Mouse (Mus musculus): ENCODE measurements around the gene Olfr744. TPM values are rescaled to one million over a fixed set of nuclear protein-coding genes. Genes with fewer than 3 reads are reported as not detected.
"Not testable (repeated sequence)": the region's sequence is repeated elsewhere in the genome, so short reads cannot be mapped to it uniquely, and the experiment has no call there.

Gene Olfr744
- polyA plus RNA-seq (2014; fragmentation: Nextera tagmentation; extraction: Ambion mirVana), result not detected in 2 replicates

- no peak within 1 kb of the TSS for H3K9ac ChIP-seq (ENCODE audit: low read length)
- ATAC-seq (replicated peaks; ENCODE audit: low FRiP score), result no peak
- 89% methylated on average over 2 of the region's 2 CpGs for WGBS
- no peaks in the 10 kb centered on the region for H3K4me1 ChIP-seq (replicated peaks; ENCODE audit: control insufficient read depth, insufficient read depth, low read length)
- no peaks in the 10 kb centered on the region for H3K27me3 ChIP-seq (ENCODE audit: control insufficient read depth, insufficient read depth, low read length)
- H3K9me3 ChIP-seq (ENCODE audit: control insufficient read depth, low read length), result no peaks in the 10 kb centered on the region
- no peak within 1 kb of the TSS for H3K4me3 ChIP-seq (ENCODE audit: low read depth, low read length)
- no peak for DNase-seq (ENCODE audit: low spot score)
- no peaks in the 10 kb centered on the region for H3K36me3 ChIP-seq (ENCODE audit: control insufficient read depth, insufficient read depth, low read length)
- H3K4me2 ChIP-seq (ENCODE audit: low read depth, low read length, severe bottlenecking), result no peak within 1 kb of the TSS
- no peak within 1 kb of the TSS for H3K27ac ChIP-seq (ENCODE audit: low read depth, low read length)
These were observed at the start of gene Olfr744 for GRCm38 (mm10) chr14:50614579-50614978. Olfr744 (plus strand) TSS chr14:50614879.

- not testable (repeated sequence) for DNase-seq (ENCODE audit: low spot score); H3K4me1 ChIP-seq (replicated peaks; ENCODE audit: control insufficient read depth, insufficient read depth, low read length); H3K4me3 ChIP-seq (ENCODE audit: low read depth, low read length); H3K4me2 ChIP-seq (ENCODE audit: low read depth, low read length, severe bottlenecking); ATAC-seq (replicated peaks; ENCODE audit: low FRiP score); H3K9ac ChIP-seq (ENCODE audit: low read length); H3K9me3 ChIP-seq (ENCODE audit: control insufficient read depth, low read length); H3K27me3 ChIP-seq (ENCODE audit: control insufficient read depth, insufficient read depth, low read length); H3K27ac ChIP-seq (ENCODE audit: low read depth, low read length); H3K36me3 ChIP-seq (ENCODE audit: control insufficient read depth, insufficient read depth, low read length)
- 58% methylated on average over 1 of the region's 1 CpGs for WGBS
These were observed 41.6 kb upstream of the Olfr744 start for GRCm38 (mm10) chr14:50573056-50573455.

DNA sequence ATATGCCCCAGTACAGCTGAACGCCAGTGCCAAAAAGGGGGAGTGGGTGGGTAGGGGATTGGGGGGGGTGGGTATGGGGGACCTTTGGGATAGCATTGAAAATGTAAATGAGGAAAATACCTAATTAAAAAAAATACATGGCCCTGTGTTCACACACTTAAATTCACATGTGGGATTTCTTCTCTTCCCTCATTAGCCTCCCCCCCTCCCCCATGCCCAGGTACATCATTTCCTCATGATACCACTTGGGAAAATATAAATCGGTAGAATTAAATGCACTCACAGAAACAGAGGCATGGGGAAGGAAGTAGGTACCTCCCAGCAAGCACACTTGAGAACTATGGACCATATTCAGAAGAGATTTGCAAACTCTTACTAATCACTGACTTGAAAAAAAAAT is 24.4 kb downstream of the Olfr744 start, which contains the start of gene Olfr745:
Gene Olfr745, plus strand, starts transcription at position 301 of the 400 bp plus-strand sequence.
- no peak within 1 kb of the TSS for H3K4me2 ChIP-seq (ENCODE audit: low read depth, low read length, severe bottlenecking)
- no peaks in the 10 kb centered on the region for H3K36me3 ChIP-seq (ENCODE audit: control insufficient read depth, insufficient read depth, low read length)
- H3K27ac ChIP-seq (ENCODE audit: low read depth, low read length), result no peak within 1 kb of the TSS
- H3K27me3 ChIP-seq (ENCODE audit: control insufficient read depth, insufficient read depth, low read length), result no peaks in the 10 kb centered on the region
- 84% methylated on average over 2 of the region's 2 CpGs for WGBS
- ATAC-seq (replicated peaks; ENCODE audit: low FRiP score) (no peak), DNase-seq (ENCODE audit: low spot score) (no peak)
- H3K4me1 ChIP-seq (replicated peaks; ENCODE audit: control insufficient read depth, insufficient read depth, low read length), result no peaks in the 10 kb centered on the region
- H3K9ac ChIP-seq (ENCODE audit: low read length), result no peak within 1 kb of the TSS
- H3K9me3 ChIP-seq (ENCODE audit: control insufficient read depth, low read length), result no peaks in the 10 kb centered on the region
- no peak within 1 kb of the TSS for H3K4me3 ChIP-seq (ENCODE audit: low read depth, low read length)

- DNase-seq (ENCODE audit: low spot score) (no peak), ATAC-seq (replicated peaks; ENCODE audit: low FRiP score) (no peak)
- no peak within 1 kb of the TSS for H3K4me2 ChIP-seq (ENCODE audit: low read depth, low read length, severe bottlenecking)
- H3K36me3 ChIP-seq (ENCODE audit: control insufficient read depth, insufficient read depth, low read length), result no peaks in the 10 kb centered on the region
- no peaks in the 10 kb centered on the region for H3K4me1 ChIP-seq (replicated peaks; ENCODE audit: control insufficient read depth, insufficient read depth, low read length)
- no peak within 1 kb of the TSS for H3K4me3 ChIP-seq (ENCODE audit: low read depth, low read length)
- H3K27ac ChIP-seq (ENCODE audit: low read depth, low read length), result no peak within 1 kb of the TSS
- no peaks in the 10 kb centered on the region for H3K27me3 ChIP-seq (ENCODE audit: control insufficient read depth, insufficient read depth, low read length)
- H3K9me3 ChIP-seq (ENCODE audit: control insufficient read depth, low read length), result no peaks in the 10 kb centered on the region
- H3K9ac ChIP-seq (ENCODE audit: low read length), result no peak within 1 kb of the TSS
These were observed 32.1 kb downstream of the Olfr744 start, which contains the start of gene Olfr746 for GRCm38 (mm10) chr14:50646783-50647182. Olfr746 (plus strand) TSS chr14:50647083.

Other genes with a start within 250 kb of the Olfr744 start
- gene Olfr736, start 233.7 kb upstream of the Olfr744 start, polyA plus RNA-seq (2014; fragmentation: Nextera tagmentation; extraction: Ambion mirVana), result not detected in 2 replicates
- gene Olfr738, start 207.3 kb upstream of the Olfr744 start, polyA plus RNA-seq (2014; fragmentation: Nextera tagmentation; extraction: Ambion mirVana), result not detected in 2 replicates
- gene Olfr739, start 196.3 kb upstream of the Olfr744 start, polyA plus RNA-seq (2014; fragmentation: Nextera tagmentation; extraction: Ambion mirVana), result not detected in 2 replicates
- gene Olfr740, start 169.3 kb upstream of the Olfr744 start, polyA plus RNA-seq (2014; fragmentation: Nextera tagmentation; extraction: Ambion mirVana), result not detected in 2 replicates
- gene Olfr741, start 142.1 kb upstream of the Olfr744 start, polyA plus RNA-seq (2014; fragmentation: Nextera tagmentation; extraction: Ambion mirVana), result not detected in 2 replicates
- gene Olfr742, start 111.3 kb upstream of the Olfr744 start, polyA plus RNA-seq (2014; fragmentation: Nextera tagmentation; extraction: Ambion mirVana), result not detected in 2 replicates
- not detected in 2 replicates for gene Olfr743, start 93.0 kb upstream of the Olfr744 start, polyA plus RNA-seq (2014; fragmentation: Nextera tagmentation; extraction: Ambion mirVana)
- not detected in 2 replicates for gene Olfr745, start 24.5 kb downstream of the Olfr744 start, polyA plus RNA-seq (2014; fragmentation: Nextera tagmentation; extraction: Ambion mirVana)
- gene Olfr746, start 32.2 kb downstream of the Olfr744 start, polyA plus RNA-seq (2014; fragmentation: Nextera tagmentation; extraction: Ambion mirVana), result not detected in 2 replicates
- not detected in 2 replicates for gene Olfr747, start 78.3 kb downstream of the Olfr744 start, polyA plus RNA-seq (2014; fragmentation: Nextera tagmentation; extraction: Ambion mirVana)
- gene Olfr748, start 92.5 kb downstream of the Olfr744 start, polyA plus RNA-seq (2014; fragmentation: Nextera tagmentation; extraction: Ambion mirVana), result not detected in 2 replicates
- not detected in 2 replicates for gene Olfr749, start 130.2 kb downstream of the Olfr744 start, polyA plus RNA-seq (2014; fragmentation: Nextera tagmentation; extraction: Ambion mirVana)
- 101 and 109 TPM in 2 replicates for gene Ttc5, start 170.6 kb downstream of the Olfr744 start, polyA plus RNA-seq (2014; fragmentation: Nextera tagmentation; extraction: Ambion mirVana)
- not detected in 2 replicates for gene Ccnb1ip1, start 192.9 kb downstream of the Olfr744 start, polyA plus RNA-seq (2014; fragmentation: Nextera tagmentation; extraction: Ambion mirVana)
- gene Parp2, start 193.0 kb downstream of the Olfr744 start, polyA plus RNA-seq (2014; fragmentation: Nextera tagmentation; extraction: Ambion mirVana), result 73.9 and 87.7 TPM in 2 replicates

All from forebrain, embryonic 11.5 days (tissue).